Mouse (Mus musculus): Measurements from ENCODE around the gene Zhx3. TPM values are rescaled to one million over a fixed set of nuclear protein-coding genes. Genes with fewer than 3 reads are reported as not detected.

Gene Zhx3
- total and polyA plus RNA-seq, 2 experiments: 12.3 to 33.5 TPM

DNA sequence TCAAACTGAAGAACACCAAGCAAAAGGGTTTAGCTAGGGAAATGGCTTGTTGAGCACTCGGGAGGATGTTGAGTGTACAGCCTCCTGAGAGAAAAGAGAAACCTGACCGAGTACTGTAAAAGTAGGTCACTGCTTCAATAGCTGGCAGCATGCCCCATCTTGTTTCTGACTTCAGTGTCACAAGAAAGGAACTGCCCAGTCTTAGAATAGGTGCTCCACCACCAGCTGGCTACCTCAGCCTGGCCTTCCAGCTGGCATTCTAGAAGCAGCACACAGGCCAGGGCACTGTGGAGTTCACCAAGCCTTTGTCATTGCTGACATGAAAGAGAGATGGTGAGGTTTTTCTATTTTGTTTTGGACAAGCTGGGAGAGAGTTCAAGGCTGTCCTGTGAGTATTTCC is 75.8 kb downstream of the Zhx3 start:
- Histone ChIP-seq H3K9ac (ENCODE audit: low read depth, low read length) (no peak overlapping the region), H3K27me3 (ENCODE audit: control insufficient read depth, insufficient read depth, low read length) (no peaks in the 10 kb centered on the region), H3K4me3 (ENCODE audit: insufficient read depth, low read depth, low read length) (no peak overlapping the region), H3K36me3 (ENCODE audit: control insufficient read depth, insufficient read depth, low read length) (peaks cover 3% of the 10 kb centered on the region; the same call in 1 of the 2 replicates), H3K4me1 (ENCODE audit: control insufficient read depth, insufficient read depth, low read length) (peaks cover 14% of the 10 kb centered on the region), H3K79me2 (ENCODE audit: control insufficient read depth, insufficient read depth, low read length) (peaks cover 11% of the 10 kb centered on the region; the same call in 1 of the 2 replicates), H3K27ac (replicated peaks; ENCODE audit: insufficient read depth, low read depth, low read length) (peak overlapping the region; percentile 20)
- WGBS: 15% methylated on average over 2 of the region's 2 CpGs
- TF ChIP-seq POLR2A (IDR thresholded peaks at IDR 0.05; ENCODE audit: extremely low read depth, insufficient read depth, low read length): no peak
- no peak for TF ChIP-seq CTCF (IDR thresholded peaks at IDR 0.05; ENCODE audit: low read depth, low read length)
- peak; percentile 65 for DNase-seq (ENCODE audit: extremely low read depth, low read depth, low spot score)

DNA sequence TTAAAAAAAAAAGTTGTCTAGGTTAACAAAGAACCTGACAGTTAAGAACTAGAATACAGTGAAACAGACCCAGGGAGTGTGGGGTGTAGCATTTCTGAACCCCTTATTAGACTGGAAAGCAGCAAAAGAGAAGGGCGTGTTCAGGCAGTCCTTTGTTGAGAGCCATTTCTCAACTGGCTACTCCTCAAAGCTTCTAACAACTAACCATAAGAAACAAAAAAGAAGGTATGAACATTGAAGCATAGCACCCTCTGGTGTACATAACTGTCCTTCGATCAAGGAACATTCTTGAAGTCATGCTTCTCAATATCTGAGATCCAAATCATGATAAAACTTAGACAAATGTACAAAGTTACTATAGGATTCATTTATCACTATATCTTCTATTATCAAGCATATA is 79.7 kb downstream of the Zhx3 start:
- no peak overlapping the region for H3K27ac ChIP-seq (replicated peaks; ENCODE audit: insufficient read depth, low read depth, low read length)
- DNase-seq (ENCODE audit: extremely low read depth, low read depth, low spot score): no peak
- no peak for TF ChIP-seq POLR2A (IDR thresholded peaks at IDR 0.05; ENCODE audit: extremely low read depth, insufficient read depth, low read length)
- peak; percentile 27; the same call in 1 of the 2 replicates for TF ChIP-seq CTCF (IDR thresholded peaks at IDR 0.05; ENCODE audit: low read depth, low read length)
- H3K79me2 ChIP-seq (ENCODE audit: control insufficient read depth, insufficient read depth, low read length): peaks cover 9% of the 10 kb centered on the region; the same call in 1 of the 2 replicates
- no peak overlapping the region for H3K4me3 ChIP-seq (ENCODE audit: insufficient read depth, low read depth, low read length)
- 0 out of 2 replicates have a peak, but pooled peaks cover 2% of the 10 kb centered on the region for H3K36me3 ChIP-seq (ENCODE audit: control insufficient read depth, insufficient read depth, low read length)
- H3K27me3 ChIP-seq (ENCODE audit: control insufficient read depth, insufficient read depth, low read length): no peaks in the 10 kb centered on the region
- peaks cover 12% of the 10 kb centered on the region for H3K4me1 ChIP-seq (ENCODE audit: control insufficient read depth, insufficient read depth, low read length)
- 82% methylated on average over 2 of the region's 2 CpGs for WGBS
- no peak overlapping the region for H3K9ac ChIP-seq (ENCODE audit: low read depth, low read length)

DNA sequence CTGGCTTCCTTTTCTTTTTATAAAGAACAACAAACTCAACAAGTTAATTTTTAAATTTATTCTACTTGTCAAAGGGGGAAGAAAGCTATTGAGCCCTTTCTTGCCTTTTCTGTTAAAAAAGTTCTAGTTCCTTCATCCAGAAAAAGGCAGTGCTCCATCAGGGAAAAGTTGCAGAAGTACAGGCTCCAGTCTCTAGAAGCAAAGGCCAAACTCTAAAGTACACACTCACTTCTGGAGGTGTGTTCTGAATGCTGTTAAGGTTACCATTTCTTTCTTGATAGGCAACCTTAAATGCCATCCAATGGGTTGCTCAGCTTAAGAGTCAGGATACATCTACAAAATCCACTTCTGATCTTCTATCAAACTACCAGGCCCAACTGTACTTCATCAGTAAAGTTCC is 83.1 kb downstream of the Zhx3 start:
- Histone ChIP-seq H3K9ac (ENCODE audit: low read depth, low read length) (no peak overlapping the region), H3K27ac (replicated peaks; ENCODE audit: insufficient read depth, low read depth, low read length) (no peak overlapping the region), H3K27me3 (ENCODE audit: control insufficient read depth, insufficient read depth, low read length) (no peaks in the 10 kb centered on the region), H3K36me3 (ENCODE audit: control insufficient read depth, insufficient read depth, low read length) (peaks cover 5% of the 10 kb centered on the region; the same call in 1 of the 2 replicates), H3K79me2 (ENCODE audit: control insufficient read depth, insufficient read depth, low read length) (peaks cover 13% of the 10 kb centered on the region; the same call in 1 of the 2 replicates), H3K4me1 (ENCODE audit: control insufficient read depth, insufficient read depth, low read length) (peaks cover 2% of the 10 kb centered on the region; the same call in 1 of the 2 replicates), H3K4me3 (ENCODE audit: insufficient read depth, low read depth, low read length) (no peak overlapping the region)
- DNase-seq (ENCODE audit: extremely low read depth, low read depth, low spot score): no peak
- TF ChIP-seq CTCF (IDR thresholded peaks at IDR 0.05; ENCODE audit: low read depth, low read length) (no peak), POLR2A (IDR thresholded peaks at IDR 0.05; ENCODE audit: extremely low read depth, insufficient read depth, low read length) (no peak)

DNA sequence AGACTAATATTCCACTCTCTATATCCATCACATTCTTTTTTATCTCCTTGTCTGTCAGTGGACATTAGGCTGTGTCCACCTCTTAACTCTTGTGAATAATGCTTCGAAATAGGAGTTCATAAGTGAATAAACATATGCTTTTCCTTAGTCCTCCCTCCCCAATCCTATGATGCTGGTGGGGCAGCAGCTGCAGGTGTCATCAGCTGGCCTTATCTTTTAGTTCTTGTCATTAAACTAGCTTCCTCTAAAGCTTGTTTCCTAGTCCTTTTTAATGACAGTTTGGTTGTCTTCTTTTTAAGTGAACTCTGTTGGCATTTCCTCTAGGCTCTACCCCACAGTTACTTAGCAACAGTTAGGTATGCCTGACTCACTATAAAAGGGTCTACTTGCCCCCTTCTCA is 83.8 kb downstream of the Zhx3 start:
- H3K79me2 ChIP-seq (ENCODE audit: control insufficient read depth, insufficient read depth, low read length): peaks cover 13% of the 10 kb centered on the region; the same call in 1 of the 2 replicates
- H3K27ac ChIP-seq (replicated peaks; ENCODE audit: insufficient read depth, low read depth, low read length): no peak overlapping the region
- H3K4me1 ChIP-seq (ENCODE audit: control insufficient read depth, insufficient read depth, low read length): peaks cover 2% of the 10 kb centered on the region; the same call in 1 of the 2 replicates
- TF ChIP-seq CTCF (IDR thresholded peaks at IDR 0.05; ENCODE audit: low read depth, low read length) (no peak), POLR2A (IDR thresholded peaks at IDR 0.05; ENCODE audit: extremely low read depth, insufficient read depth, low read length) (no peak)
- 95% methylated on average over 1 of the region's 1 CpGs for WGBS
- no peak overlapping the region for H3K4me3 ChIP-seq (ENCODE audit: insufficient read depth, low read depth, low read length)
- DNase-seq (ENCODE audit: extremely low read depth, low read depth, low spot score): no peak
- H3K36me3 ChIP-seq (ENCODE audit: control insufficient read depth, insufficient read depth, low read length): peaks cover 5% of the 10 kb centered on the region; the same call in 1 of the 2 replicates
- H3K9ac ChIP-seq (ENCODE audit: low read depth, low read length): no peak overlapping the region
- no peaks in the 10 kb centered on the region for H3K27me3 ChIP-seq (ENCODE audit: control insufficient read depth, insufficient read depth, low read length)

DNA sequence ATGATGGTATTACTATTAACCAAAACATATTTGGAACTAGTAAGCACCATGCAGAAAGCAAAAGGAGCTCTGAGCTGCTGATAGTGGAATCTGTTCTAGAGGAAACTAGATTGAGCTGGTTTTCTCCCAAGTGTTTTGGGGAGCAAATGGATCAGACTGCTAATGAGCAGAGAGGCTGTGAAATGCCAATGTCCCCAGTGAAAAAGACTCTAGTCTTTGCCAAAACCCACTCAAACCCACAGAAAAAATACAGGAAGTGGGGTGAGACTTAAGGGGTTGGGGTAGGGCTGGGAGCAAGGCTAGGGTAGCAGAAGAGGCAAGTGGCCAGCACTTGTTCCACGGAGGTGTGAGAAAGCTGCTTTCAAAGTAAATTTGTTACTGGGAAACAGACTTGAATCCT is 86.5 kb downstream of the Zhx3 start:
- no peak for TF ChIP-seq POLR2A (IDR thresholded peaks at IDR 0.05; ENCODE audit: extremely low read depth, insufficient read depth, low read length)
- no peak for TF ChIP-seq CTCF (IDR thresholded peaks at IDR 0.05; ENCODE audit: low read depth, low read length)
- no peaks in the 10 kb centered on the region for H3K27me3 ChIP-seq (ENCODE audit: control insufficient read depth, insufficient read depth, low read length)
- no peak overlapping the region for H3K4me3 ChIP-seq (ENCODE audit: insufficient read depth, low read depth, low read length)
- peaks cover 2% of the 10 kb centered on the region; the same call in 1 of the 2 replicates for H3K4me1 ChIP-seq (ENCODE audit: control insufficient read depth, insufficient read depth, low read length)
- DNase-seq (ENCODE audit: extremely low read depth, low read depth, low spot score): no peak
- H3K9ac ChIP-seq (ENCODE audit: low read depth, low read length): no peak overlapping the region
- peaks cover 10% of the 10 kb centered on the region; the same call in 1 of the 2 replicates for H3K36me3 ChIP-seq (ENCODE audit: control insufficient read depth, insufficient read depth, low read length)
- 78% methylated on average over 1 of the region's 1 CpGs for WGBS
- no peak overlapping the region for H3K27ac ChIP-seq (replicated peaks; ENCODE audit: insufficient read depth, low read depth, low read length)
- H3K79me2 ChIP-seq (ENCODE audit: control insufficient read depth, insufficient read depth, low read length): peaks cover 4% of the 10 kb centered on the region; the same call in 1 of the 2 replicates

DNA sequence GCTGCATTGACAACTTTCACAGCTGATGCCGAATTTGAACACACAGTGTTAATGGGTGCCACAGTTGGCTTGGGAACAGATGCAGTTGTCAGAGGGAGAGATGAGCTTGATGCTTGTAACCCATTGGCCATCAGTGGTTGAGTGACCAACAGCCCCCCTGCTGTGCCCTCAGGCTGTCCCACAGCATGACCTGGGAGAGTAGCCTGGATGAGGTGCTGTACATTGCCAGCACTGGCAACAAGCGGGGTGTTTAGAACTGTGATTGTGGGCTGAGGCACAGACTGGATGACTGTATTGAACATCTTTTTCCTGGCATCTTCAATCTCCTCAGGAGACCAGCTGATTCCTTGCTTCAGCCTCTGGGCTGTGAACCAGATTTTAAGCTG is 92.0 kb downstream of the Zhx3 start:
- peaks cover 18% of the 10 kb centered on the region for H3K36me3 ChIP-seq (ENCODE audit: control insufficient read depth, insufficient read depth, low read length)
- no peak overlapping the region for H3K27ac ChIP-seq (replicated peaks; ENCODE audit: insufficient read depth, low read depth, low read length)
- H3K4me1 ChIP-seq (ENCODE audit: control insufficient read depth, insufficient read depth, low read length): no peaks in the 10 kb centered on the region
- WGBS: 98% methylated on average over 2 of the region's 2 CpGs
- no peaks in the 10 kb centered on the region; the same call in 1 of the 2 replicates for H3K79me2 ChIP-seq (ENCODE audit: control insufficient read depth, insufficient read depth, low read length)
- H3K27me3 ChIP-seq (ENCODE audit: control insufficient read depth, insufficient read depth, low read length): no peaks in the 10 kb centered on the region
- TF ChIP-seq POLR2A (IDR thresholded peaks at IDR 0.05; ENCODE audit: extremely low read depth, insufficient read depth, low read length) (no peak), CTCF (IDR thresholded peaks at IDR 0.05; ENCODE audit: low read depth, low read length) (no peak)
- DNase-seq (ENCODE audit: extremely low read depth, low read depth, low spot score): no peak
- H3K4me3 ChIP-seq (ENCODE audit: insufficient read depth, low read depth, low read length): no peak overlapping the region
- H3K9ac ChIP-seq (ENCODE audit: low read depth, low read length): no peak overlapping the region

Data from liver, adult 2 months (tissue).